Mouse (Mus musculus) heart, postnatal 0 days (tissue): ENCODE measurements at regions not wholly inside any gene's neighbourhood (a gene's known extent, or its start where the extent isn't known, plus 50 kb on each side); places are given as distances from the start of the nearest gene placed in this dataset.

Source experiments
- CTCF ChIP-seq: IDR thresholded peaks from 2 replicates; pipeline ENCODE4 v1.5.1; 2016; ENCODE audit warnings: antibody characterized with exemption, control low read depth, low read depth
- EP300 ChIP-seq: IDR thresholded peaks from 2 replicates; pipeline ENCODE4 v1.6.1; 2016; ENCODE audit warnings: antibody characterized with exemption, low read depth

DNA sequence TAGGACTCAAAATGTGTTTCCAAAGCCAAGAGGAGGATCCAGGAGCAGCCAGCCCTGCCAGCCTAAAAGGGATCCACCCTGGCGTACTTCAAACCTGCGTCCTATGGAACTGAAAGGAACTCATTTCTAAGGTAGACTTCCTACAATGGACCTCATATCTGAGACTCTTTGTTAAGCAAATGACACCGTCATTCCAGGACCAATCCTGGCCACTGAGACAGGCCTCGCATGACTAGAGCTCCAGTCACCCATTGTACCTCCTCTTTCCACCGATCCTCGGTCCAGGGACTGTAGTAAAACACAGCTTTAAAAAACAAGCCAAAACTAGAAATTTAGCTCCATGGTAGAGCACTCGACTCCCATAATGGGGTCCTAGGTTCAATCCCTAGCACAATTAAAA lies 110.4 kb upstream of the Zdhhc25 start:
- TF ChIP-seq CTCF = no peak
- TF ChIP-seq EP300 = no peak
